Mouse (Mus musculus) kidney, adult 2 months (tissue): ENCODE data around the gene Fbxo47.

Experiments used
- CTCF ChIP-seq: fragments of 200-500 bp; conservative IDR thresholded peaks from 2 replicates; pipeline ENCODE4 v1.5.1; 2011; ENCODE audit warnings: low read depth, mild to moderate bottlenecking, control low read depth, low read length, moderate library complexity, mixed read lengths; ENCODE audit not compliant: insufficient read depth, insufficient read length
- POLR2A ChIP-seq: fragments of 200-500 bp; IDR thresholded peaks from one replicate; pipeline ENCODE4 v1.6.1; 2011; ENCODE audit warnings: low read depth, low read length, control low read depth

DNA sequence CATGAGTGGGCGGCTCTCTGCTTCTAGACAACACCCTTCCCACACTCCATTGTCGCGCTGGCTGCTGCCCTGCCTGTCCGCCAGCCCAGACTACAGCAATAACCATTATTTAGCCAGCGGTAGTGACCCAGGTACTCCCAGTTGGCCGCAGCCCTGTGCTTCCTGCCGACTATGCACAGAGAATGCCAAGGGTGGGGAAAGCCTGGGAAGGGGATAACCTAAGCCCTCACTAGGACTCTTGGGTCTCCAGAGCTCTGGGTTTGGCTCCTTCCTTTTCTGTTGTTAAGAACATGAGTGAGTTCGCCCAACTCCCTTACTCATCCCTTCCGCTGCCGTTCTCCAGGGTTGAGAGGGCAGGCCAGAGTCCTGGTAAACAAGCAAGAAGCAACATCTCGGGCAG, 52.0 kb downstream of the Fbxo47 start:
- no peak for TF ChIP-seq POLR2A
- no peak for TF ChIP-seq CTCF
